Mouse (Mus musculus) gastrocnemius, adult 18-20 months (tissue): Measurements from ENCODE around the gene Tor1aip1. TPM values are rescaled to one million over a fixed set of nuclear protein-coding genes. Genes with fewer than 3 reads are reported as not detected.

Source experiments
- total RNA-seq, 2 experiments: library from RNA; stranded (reverse); gene quantifications; 2 replicates each; pipeline ENCODE4 v1.2.3; 2021

Gene Tor1aip1
- total RNA-seq, 2 experiments from 2014 or later = 124 to 126 TPM

Other genes starting within 250 kb of the Tor1aip1 start
- gene Qsox1, start 223.6 kb downstream of the Tor1aip1 start, total RNA-seq = 10 to 100 TPM; 20.6 to 24.2 TPM
- gene Cep350, start 63.2 kb downstream of the Tor1aip1 start, total RNA-seq = 10 to 100 TPM; 34.5 to 34.6 TPM
- gene Tor1aip2, start 1.1 kb downstream of the Tor1aip1 start, total RNA-seq = 10 to 100 TPM; 46.9 to 55.6 TPM
- gene Fam163a, start 168.5 kb upstream of the Tor1aip1 start, total RNA-seq = not detected